Mouse (Mus musculus) cerebellum, adult 9-10 months (tissue): ENCODE measurements around the gene Mrps21.

Experiments
- DNase-seq: peaks from one replicate; pipeline ENCODE4 v3.0.0; 2022

Gene Mrps21

GRCm38 (mm10) chr3:95842503-95843214 is 28.7 kb downstream of the Mrps21 start:
- DNase-seq, result no peak

DNA sequence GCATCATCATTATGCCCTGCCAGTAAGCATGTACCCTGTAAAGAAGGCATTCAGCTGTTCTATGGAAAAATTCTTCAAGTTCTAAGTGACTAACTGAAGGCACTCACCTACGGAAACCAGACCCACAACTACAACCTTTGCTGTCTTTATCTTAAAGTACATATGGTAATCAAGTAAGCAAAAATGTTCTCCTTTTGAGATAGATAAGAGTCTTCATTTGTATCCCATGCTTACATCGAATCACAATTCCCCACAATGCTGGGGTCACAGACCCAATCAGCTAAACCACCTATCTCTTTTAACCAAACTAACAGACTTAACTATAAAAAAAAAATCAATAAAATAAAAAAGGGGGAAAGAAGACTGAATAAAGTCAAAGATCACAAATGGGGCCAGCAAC is 32.1 kb downstream of the Mrps21 start:
- DNase-seq, result no peak

GRCm38 (mm10) chr3:95829053-95829452 is 42.3 kb downstream of the Mrps21 start:
- DNase-seq, result no peak

GRCm38 (mm10) chr3:95826275-95826674 is 45.0 kb downstream of the Mrps21 start:
- no peak for DNase-seq

- DNase-seq, result peak; percentile 46
Observed at GRCm38 (mm10) chr3:95820046-95821010, 51.0 kb downstream of the Mrps21 start.

GRCm38 (mm10) chr3:95819351-95819985 is 51.9 kb downstream of the Mrps21 start:
- DNase-seq, result peak; percentile 100

- DNase-seq, result peak; percentile 84
Observed at GRCm38 (mm10) chr3:95818571-95819288, 52.6 kb downstream of the Mrps21 start, which contains the start of gene Rprd2. Gene Rprd2 (minus strand): TSS chr3:95818863.

- DNase-seq, result peak; percentile 73
Observed at GRCm38 (mm10) chr3:95818026-95818511, 53.2 kb downstream of the Mrps21 start.

DNA sequence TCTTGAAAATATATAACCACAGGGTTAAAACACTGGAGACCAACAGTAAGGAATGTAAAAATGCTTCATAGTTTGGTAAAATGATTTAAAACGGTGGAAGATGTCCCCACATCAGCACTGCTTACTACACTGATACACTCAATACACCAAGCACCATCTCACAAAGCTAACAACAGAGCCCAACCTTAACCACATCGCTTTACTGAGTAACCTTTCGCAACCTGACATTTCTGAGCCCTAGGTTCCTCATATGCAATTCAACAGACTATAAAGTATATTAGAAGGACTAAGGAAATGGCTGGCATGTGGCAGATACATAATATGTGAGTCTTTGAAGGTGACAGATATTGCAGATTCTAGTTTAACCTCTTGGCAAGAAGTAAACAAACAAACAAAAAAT is 54.6 kb downstream of the Mrps21 start:
- no peak for DNase-seq
